Mouse (Mus musculus) midbrain, embryonic 15.5 days (tissue): ENCODE data around the gene Med13l. TPM values are rescaled to one million over a fixed set of nuclear protein-coding genes. Genes with fewer than 3 reads are reported as not detected.
A peak's percentile ranks its signal among the peaks of the same experiment; 100 is the strongest.

Experiments
- ATAC-seq: fragments of 200-750 bp; cut with Nextera tagmentation; replicated peaks from 2 replicates; pipeline ENCODE4 v1.8.0; 2017; ENCODE audit warnings: moderate TSS enrichment
- H3K27ac ChIP-seq: fragments of 300-500 bp; sonication (generic); 2 replicates; pipeline ENCODE4 v1.5.1; 2015; ENCODE audit warnings: mild to moderate bottlenecking, inconsistent platforms
- H3K27me3 ChIP-seq: fragments of 300-500 bp; sonication (generic); replicated peaks from 2 replicates; pipeline ENCODE4 v1.6.1; 2015; ENCODE audit warnings: inconsistent platforms
- H3K36me3 ChIP-seq: fragments of 300-500 bp; sonication (generic); replicated peaks from 2 replicates; pipeline ENCODE4 v1.6.1; 2015; ENCODE audit warnings: inconsistent platforms
- H3K4me1 ChIP-seq: fragments of 300-500 bp; sonication (generic); 2 replicates; pipeline ENCODE4 v1.6.1; 2015; ENCODE audit warnings: inconsistent platforms
- H3K4me2 ChIP-seq: fragments of 300-500 bp; sonication (generic); 2 replicates; pipeline ENCODE4 v1.6.1; 2015; ENCODE audit warnings: inconsistent platforms, mild to moderate bottlenecking, moderate library complexity
- H3K4me3 ChIP-seq: fragments of 300-500 bp; sonication (generic); 2 replicates; pipeline ENCODE4 v1.5.1; 2015; ENCODE audit warnings: mild to moderate bottlenecking, inconsistent platforms
- H3K9ac ChIP-seq: fragments of 300-500 bp; sonication (generic); 2 replicates; pipeline ENCODE4 v1.6.1; 2015; ENCODE audit warnings: mild to moderate bottlenecking, inconsistent platforms
- H3K9me3 ChIP-seq: fragments of 300-500 bp; sonication (generic); 2 replicates; pipeline ENCODE4 v1.6.1; 2016; ENCODE audit warnings: inconsistent platforms
- whole genome bisulfite sequencing: fragments of 180-500 bp; shearing (Covaris S2); methylation state at CpG from one replicate; pipeline ENCODE4 v1.1.7; 2015; ENCODE audit warnings: mixed read lengths; 5-methylcytosine and 5-hydroxymethylcytosine counted together
- polyA plus RNA-seq: library from polyadenylated mRNA; unstranded; fragments of >200 nt; fragmentation: Nextera tagmentation; extraction: Ambion mirVana; gene quantifications from 2 replicates; pipeline ENCODE4 v1.2.1, GENCODE M21; 2015

Med13l gene
- polyA plus RNA-seq, 1 experiment from 2014 or later: 17.3 TPM

DNA sequence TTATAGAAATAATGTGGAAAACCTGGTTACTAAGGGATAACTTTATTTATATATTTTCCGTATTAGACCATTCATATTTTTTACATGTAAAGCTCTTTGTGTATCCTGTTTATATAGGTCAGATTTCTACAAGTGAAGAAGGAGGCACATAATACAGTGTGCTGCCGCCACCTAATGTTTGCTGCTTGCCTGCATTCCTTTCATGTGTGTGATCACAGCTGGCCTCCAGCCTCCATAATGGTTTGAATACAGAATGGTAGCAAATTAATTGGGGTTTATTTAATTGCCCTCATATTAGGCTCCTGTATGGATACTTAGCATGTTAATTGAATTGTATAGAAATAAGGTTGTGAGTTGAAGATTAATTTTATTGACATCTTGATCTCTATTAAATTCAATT lies 94.5 kb downstream of the Med13l start:
- Histone ChIP-seq H3K4me3 (no peak overlapping the region), H3K36me3 (no peaks in the 10 kb centered on the region), H3K27ac (peak overlapping the region; percentile 59; the same call in 1 of the 2 replicates), H3K4me1 (peaks cover 32% of the 10 kb centered on the region), H3K9ac (no peak overlapping the region), H3K9me3 (no peaks in the 10 kb centered on the region), H3K4me2 (no peak overlapping the region), H3K27me3 (no peaks in the 10 kb centered on the region)
- ATAC-seq: peak; percentile 82
- 49% methylated on average over 2 of the region's 2 CpGs for WGBS

DNA sequence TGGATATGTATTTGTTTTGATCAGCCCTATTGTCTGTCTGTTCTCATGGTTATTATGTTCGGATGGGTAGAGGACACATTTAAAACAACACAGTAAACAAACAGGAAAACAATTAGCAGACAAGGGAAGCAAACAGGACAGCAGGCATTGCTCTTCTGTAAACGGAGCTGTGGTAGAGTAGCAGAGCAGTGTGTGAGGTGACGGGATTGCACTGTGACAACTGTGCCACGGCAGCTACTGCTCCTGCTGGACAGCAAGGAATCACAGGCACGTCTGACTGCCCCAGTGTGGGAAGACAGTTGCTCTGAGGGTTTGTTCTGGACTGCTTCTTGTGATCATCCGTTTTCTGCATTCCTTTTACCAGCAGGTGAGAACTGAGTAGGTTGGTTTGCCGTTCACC lies 94.9 kb downstream of the Med13l start:
- Histone ChIP-seq H3K9me3 (no peaks in the 10 kb centered on the region), H3K4me2 (no peak overlapping the region), H3K36me3 (no peaks in the 10 kb centered on the region), H3K27ac (peak overlapping the region; percentile 3; the same call in 1 of the 2 replicates), H3K4me1 (peaks cover 32% of the 10 kb centered on the region), H3K27me3 (no peaks in the 10 kb centered on the region), H3K4me3 (no peak overlapping the region), H3K9ac (no peak overlapping the region)
- WGBS: 53% methylated on average over 7 of the region's 7 CpGs
- ATAC-seq: peak; percentile 59; the same call in 1 of the 2 replicates

DNA sequence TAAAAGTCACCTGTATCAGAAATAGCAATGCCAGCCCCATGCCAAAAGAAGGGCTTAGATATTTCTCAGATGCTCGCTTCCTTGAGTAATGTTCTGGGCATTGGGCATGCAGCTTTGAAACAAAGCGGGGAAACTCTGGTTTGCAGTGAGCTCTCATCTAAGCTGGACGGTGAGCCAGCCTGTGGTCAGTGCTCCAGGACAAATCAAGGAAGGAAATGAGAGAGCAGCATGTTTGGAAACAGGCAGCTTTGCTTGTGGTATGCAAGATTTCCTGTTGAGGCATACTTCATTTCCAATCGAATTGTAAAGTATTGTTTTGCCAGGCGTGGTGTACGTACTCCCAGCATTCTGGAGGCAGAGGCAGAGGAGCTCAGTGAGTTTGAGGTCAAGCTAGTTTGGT lies 95.5 kb downstream of the Med13l start:
- no peak overlapping the region for H3K4me2 ChIP-seq
- no peak overlapping the region for H3K4me3 ChIP-seq
- no peak overlapping the region for H3K9ac ChIP-seq
- peaks cover 28% of the 10 kb centered on the region for H3K4me1 ChIP-seq
- H3K9me3 ChIP-seq: no peaks in the 10 kb centered on the region
- no peak overlapping the region; the same call in 1 of the 2 replicates for H3K27ac ChIP-seq
- H3K27me3 ChIP-seq: no peaks in the 10 kb centered on the region
- no peaks in the 10 kb centered on the region for H3K36me3 ChIP-seq
- no peak for ATAC-seq
- WGBS: 87% methylated on average over 6 of the region's 6 CpGs

DNA sequence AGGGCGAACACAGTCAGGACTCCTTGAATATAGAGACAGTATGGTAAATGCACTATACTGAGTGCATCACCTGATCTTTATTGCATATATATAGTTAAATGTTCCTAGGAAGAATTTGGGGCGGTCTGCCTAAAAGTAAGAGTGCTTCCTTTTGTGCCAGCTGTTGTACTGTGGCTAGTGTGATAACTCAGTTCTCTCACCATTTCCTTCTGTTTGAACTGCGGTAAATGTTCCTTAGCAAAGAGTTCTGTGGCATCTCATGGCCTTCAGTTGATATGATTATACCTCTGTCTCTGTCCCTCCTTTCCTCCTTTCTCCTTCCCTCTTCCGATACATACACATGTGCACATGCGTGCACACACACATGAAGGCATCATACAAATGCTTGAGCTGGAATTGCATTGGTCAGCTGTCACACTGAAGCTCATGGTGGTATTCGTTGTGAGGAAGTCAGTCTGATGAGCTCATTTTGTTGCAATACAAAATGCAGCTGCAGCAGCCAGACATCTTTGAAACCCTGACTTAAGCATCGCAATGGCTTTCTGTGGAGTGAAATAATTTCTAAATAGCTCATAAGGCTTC lies 97.9 kb downstream of the Med13l start:
- Histone ChIP-seq H3K9ac (no peak overlapping the region), H3K9me3 (no peaks in the 10 kb centered on the region), H3K4me1 (peaks cover 24% of the 10 kb centered on the region), H3K27ac (no peak overlapping the region), H3K27me3 (no peaks in the 10 kb centered on the region), H3K4me2 (no peak overlapping the region), H3K36me3 (no peaks in the 10 kb centered on the region), H3K4me3 (no peak overlapping the region)
- no peak for ATAC-seq
- whole genome bisulfite sequencing: 90% methylated on average over 7 of the region's 7 CpGs

DNA sequence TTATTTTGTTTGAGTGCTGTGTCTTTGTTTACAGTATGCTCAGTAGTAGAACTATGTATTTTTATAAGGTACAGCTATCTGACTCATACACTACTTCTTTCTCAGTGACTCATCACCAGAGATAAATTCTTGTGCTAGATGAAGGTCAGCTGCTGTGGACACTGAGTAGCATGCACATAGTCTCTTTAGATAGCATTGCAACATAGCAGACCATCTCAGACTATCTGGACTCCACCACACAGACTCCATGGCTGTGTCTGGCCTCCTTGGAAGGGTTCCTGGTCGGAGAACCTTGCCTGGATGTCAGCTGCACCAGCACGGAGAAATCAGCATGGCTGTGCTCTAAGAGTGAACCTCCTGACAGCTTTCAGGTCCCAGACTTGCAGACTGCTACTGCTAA lies 99.2 kb downstream of the Med13l start:
- Histone ChIP-seq H3K27me3 (no peaks in the 10 kb centered on the region), H3K9me3 (no peaks in the 10 kb centered on the region), H3K4me2 (no peak overlapping the region), H3K27ac (no peak overlapping the region), H3K36me3 (no peaks in the 10 kb centered on the region), H3K9ac (no peak overlapping the region), H3K4me1 (peaks cover 15% of the 10 kb centered on the region), H3K4me3 (no peak overlapping the region)
- ATAC-seq: no peak
- WGBS: 77% methylated on average over 2 of the region's 2 CpGs

DNA sequence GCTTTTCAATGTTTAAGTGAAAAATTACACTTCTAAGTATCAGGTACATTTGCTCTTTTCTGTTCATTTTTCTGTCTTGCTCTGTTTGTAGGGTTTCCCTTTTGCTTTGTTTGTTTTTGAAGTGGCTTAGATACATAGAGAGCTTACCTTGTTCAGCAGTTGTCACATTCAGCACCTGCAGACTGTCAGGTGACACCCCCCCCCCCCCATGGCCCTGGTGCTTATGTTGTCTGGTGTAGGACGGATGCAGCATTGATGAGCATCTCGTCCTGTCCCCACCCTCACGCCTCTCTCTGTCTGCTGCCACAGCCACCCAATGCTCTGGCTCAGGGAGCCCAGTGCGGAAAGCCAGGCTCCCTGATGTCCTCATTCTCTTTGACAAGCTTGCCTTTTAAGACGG lies 101.3 kb downstream of the Med13l start:
- WGBS: 69% methylated on average over 5 of the region's 5 CpGs
- no peak overlapping the region for H3K9ac ChIP-seq
- H3K4me2 ChIP-seq: no peak overlapping the region
- H3K4me1 ChIP-seq: peaks cover 15% of the 10 kb centered on the region
- H3K27ac ChIP-seq: no peak overlapping the region
- no peak for ATAC-seq
- H3K9me3 ChIP-seq: no peaks in the 10 kb centered on the region
- no peak overlapping the region for H3K4me3 ChIP-seq
- H3K27me3 ChIP-seq: no peaks in the 10 kb centered on the region
- no peaks in the 10 kb centered on the region for H3K36me3 ChIP-seq

DNA sequence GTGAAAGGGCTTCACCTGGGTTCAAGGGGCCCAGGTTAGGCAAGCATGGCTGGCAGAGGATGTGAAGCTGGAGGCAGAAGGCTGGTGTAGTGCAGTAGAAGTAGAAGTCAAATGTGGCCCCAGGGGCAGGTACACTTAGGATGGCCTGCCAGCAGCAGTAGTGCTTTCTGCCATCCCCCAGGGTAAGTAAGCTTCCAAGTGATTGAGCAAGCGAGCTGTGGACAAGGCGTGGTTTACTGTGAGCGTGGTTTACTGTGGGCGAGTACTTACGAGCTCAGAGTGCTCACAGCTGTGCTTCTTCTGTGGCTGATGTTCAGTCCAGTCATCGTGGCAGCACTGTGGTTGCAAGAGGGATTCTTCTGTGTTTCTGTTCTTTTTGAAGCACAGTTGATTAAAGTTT lies 103.5 kb downstream of the Med13l start:
- WGBS: 85% methylated on average over 6 of the region's 6 CpGs
- H3K4me1 ChIP-seq: peaks cover 33% of the 10 kb centered on the region
- no peak overlapping the region for H3K9ac ChIP-seq
- H3K27me3 ChIP-seq: no peaks in the 10 kb centered on the region
- no peaks in the 10 kb centered on the region for H3K36me3 ChIP-seq
- no peak overlapping the region for H3K27ac ChIP-seq
- no peak overlapping the region for H3K4me2 ChIP-seq
- no peak for ATAC-seq
- H3K4me3 ChIP-seq: no peak overlapping the region
- H3K9me3 ChIP-seq: no peaks in the 10 kb centered on the region

DNA sequence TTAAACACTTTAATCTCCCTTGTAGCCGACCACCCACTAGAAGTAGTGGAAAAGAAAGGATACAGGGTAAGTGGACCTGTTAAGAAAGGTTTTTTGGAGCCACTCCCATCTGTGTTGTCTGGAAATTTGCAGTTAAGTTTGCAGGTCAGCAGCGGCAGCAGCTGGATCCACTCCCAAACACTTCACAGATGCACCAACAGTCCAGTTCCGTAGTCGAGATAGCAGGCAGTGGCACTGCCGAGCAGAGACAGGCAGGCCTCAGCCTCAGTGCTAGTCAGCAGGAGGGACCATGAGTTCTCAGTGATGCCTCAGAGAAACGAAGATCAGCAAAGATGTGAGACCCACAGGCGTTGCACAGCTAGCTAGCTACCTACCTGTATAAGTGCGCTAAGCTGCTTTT lies 104.5 kb downstream of the Med13l start:
- Histone ChIP-seq H3K4me2 (no peak overlapping the region), H3K4me1 (peaks cover 37% of the 10 kb centered on the region)

DNA sequence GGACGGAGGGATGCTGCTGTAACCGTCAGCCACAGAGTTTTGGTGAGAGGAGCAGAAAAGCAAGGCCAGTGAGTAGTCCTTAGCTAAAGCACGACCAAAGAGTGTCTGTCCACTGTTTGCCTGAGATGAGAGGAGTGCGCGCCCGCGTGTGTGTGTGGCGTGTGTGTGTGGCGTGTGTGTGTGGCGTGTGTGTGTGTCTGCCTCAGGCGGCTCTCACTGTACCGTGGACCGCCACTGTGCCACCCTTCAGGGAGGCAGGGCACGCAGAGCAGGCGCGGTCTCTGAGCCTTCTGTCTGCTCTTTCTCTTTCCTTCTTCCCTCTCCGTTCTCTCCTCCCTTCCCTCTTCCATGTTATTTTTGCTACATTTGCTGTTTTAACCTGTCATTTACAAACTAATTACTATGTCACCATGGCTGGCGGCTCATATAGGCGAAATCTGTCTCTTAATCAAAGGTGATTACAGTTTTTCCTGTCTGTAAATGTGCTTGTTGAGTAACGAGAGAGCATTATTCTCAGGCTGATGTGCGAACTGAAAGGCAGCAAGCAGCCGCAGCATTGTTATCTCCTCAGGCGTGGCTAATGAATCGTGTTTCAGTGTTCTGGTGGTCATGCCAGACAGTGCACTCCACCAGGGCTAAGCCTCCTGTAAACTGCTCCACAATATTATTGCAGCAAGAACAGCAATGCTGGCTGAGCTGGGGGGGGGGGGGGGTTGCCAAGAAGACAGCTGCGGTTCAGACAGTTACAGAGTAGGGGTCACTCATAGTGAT lies 106.1 kb downstream of the Med13l start:
- Histone ChIP-seq H3K27me3 (no peaks in the 10 kb centered on the region), H3K9ac (no peak overlapping the region), H3K4me1 (peaks cover 48% of the 10 kb centered on the region), H3K4me3 (peak overlapping the region; percentile 16), H3K36me3 (no peaks in the 10 kb centered on the region), H3K4me2 (peak overlapping the region; percentile 44), H3K27ac (peak overlapping the region; percentile 72), H3K9me3 (no peaks in the 10 kb centered on the region)
- WGBS: 19% methylated on average over 25 of the region's 25 CpGs
- ATAC-seq: peak; percentile 76

More for the DNA sequence above, 104.5 kb downstream of the Med13l start:
- no peak overlapping the region for H3K27ac ChIP-seq
- WGBS: 83% methylated on average over 8 of the region's 8 CpGs
- H3K9ac ChIP-seq: no peak overlapping the region
- no peak overlapping the region for H3K4me3 ChIP-seq
- no peaks in the 10 kb centered on the region for H3K36me3 ChIP-seq
- H3K27me3 ChIP-seq: no peaks in the 10 kb centered on the region
- H3K9me3 ChIP-seq: no peaks in the 10 kb centered on the region
- ATAC-seq: no peak

DNA sequence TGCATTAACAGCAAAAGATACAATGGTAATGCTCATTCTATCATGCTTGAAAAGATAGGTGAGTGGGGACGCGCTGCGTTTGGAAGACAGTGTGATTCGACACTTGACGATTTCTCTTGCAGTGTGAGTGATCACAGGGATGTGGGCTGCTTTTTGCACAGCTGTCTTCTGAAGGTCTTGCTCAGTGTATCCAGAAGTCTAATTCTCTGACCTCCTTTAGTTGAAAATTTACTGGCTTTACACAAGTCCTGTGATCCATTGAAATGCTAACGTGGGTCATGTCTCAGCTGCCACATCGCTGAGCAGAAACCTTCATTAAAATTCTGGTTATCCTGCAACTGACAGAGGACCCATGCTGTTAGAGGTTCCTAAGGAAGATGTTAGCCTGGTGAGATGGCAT lies 107.4 kb downstream of the Med13l start:
- H3K4me1 ChIP-seq: peaks cover 51% of the 10 kb centered on the region
- no peak overlapping the region for H3K27ac ChIP-seq
- H3K9ac ChIP-seq: no peak overlapping the region
- 13% methylated on average over 7 of the region's 7 CpGs for WGBS
- no peak for ATAC-seq
- no peaks in the 10 kb centered on the region for H3K36me3 ChIP-seq
- H3K27me3 ChIP-seq: no peaks in the 10 kb centered on the region
- H3K9me3 ChIP-seq: no peaks in the 10 kb centered on the region
- H3K4me2 ChIP-seq: no peak overlapping the region
- H3K4me3 ChIP-seq: no peak overlapping the region

DNA sequence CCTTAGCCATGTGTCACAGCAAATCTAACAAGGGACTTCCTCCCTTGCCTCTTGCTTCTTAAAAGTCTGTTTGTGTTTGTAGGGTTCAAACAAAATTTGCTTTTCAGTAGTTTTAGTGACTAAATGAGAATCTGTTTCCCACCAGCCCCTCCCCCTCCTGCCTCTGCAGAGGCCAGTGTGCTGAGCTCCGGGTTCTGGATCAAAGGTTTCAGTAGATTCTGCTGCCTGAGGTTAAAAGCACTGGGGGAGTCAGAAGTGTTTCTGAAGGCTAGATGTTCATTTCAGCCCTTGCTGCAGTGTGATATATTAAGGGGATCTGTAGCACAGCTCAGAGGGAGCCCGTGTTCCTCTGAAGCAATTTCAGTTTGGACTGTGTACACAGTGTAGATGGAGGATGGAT lies 108.5 kb downstream of the Med13l start:
- ATAC-seq: no peak
- peaks cover 57% of the 10 kb centered on the region for H3K4me1 ChIP-seq
- WGBS: 12% methylated on average over 2 of the region's 2 CpGs

DNA sequence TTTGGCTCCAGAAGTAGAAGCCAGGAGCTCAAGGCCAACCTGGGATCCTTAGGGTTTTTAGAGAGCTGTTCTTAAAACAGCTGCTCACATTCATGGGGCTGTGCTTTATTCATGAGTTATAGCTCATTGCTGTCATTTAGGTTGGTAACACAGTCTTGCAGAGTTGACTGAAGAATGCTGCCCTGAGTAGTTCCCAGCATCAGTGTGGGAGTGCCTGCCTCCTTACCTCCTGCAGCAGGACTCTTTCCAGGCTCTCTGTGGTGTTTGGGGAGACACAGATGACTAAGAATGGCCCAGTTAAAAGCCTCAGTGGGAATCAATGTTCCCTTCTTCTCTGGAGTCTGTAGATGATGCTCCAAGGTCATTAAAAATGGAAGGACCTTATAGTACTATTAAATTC lies 111.6 kb downstream of the Med13l start:
- H3K36me3 ChIP-seq: no peaks in the 10 kb centered on the region
- H3K27me3 ChIP-seq: no peaks in the 10 kb centered on the region
- H3K27ac ChIP-seq: no peak overlapping the region
- no peaks in the 10 kb centered on the region for H3K9me3 ChIP-seq
- H3K4me2 ChIP-seq: no peak overlapping the region
- no peak overlapping the region for H3K4me3 ChIP-seq
- no peak for ATAC-seq
- peaks cover 55% of the 10 kb centered on the region for H3K4me1 ChIP-seq
- no peak overlapping the region for H3K9ac ChIP-seq

More for the DNA sequence above, 108.5 kb downstream of the Med13l start:
- no peak overlapping the region for H3K27ac ChIP-seq
- H3K4me2 ChIP-seq: no peak overlapping the region
- no peaks in the 10 kb centered on the region for H3K36me3 ChIP-seq
- H3K27me3 ChIP-seq: no peaks in the 10 kb centered on the region
- no peak overlapping the region for H3K4me3 ChIP-seq
- H3K9ac ChIP-seq: no peak overlapping the region
- no peaks in the 10 kb centered on the region for H3K9me3 ChIP-seq

DNA sequence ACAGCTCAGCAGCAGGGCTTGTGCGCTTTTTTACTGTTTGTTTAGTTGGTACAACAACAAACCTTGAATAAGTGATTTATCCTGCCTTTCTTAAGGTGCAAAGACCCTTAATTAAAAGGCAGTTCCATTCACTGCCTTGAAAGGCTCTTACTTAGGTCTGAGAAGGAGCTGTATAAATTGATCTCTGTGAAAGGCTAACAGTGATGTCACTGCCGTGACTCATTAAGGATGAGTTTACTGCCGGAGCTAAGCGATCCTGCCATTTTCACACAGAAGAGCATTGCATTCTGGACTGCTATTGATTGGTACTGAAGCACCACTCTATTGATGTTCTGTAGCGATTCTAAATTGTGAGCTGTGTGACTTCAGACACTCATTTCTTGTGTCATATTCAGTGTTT lies 113.4 kb downstream of the Med13l start:
- Histone ChIP-seq H3K4me1 (peaks cover 50% of the 10 kb centered on the region), H3K9ac (no peak overlapping the region)

More for the DNA sequence above, 113.4 kb downstream of the Med13l start:
- H3K27ac ChIP-seq: no peak overlapping the region
- H3K4me3 ChIP-seq: no peak overlapping the region
- ATAC-seq: no peak
- 32% methylated on average over 5 of the region's 5 CpGs for WGBS
- H3K9me3 ChIP-seq: no peaks in the 10 kb centered on the region
- no peaks in the 10 kb centered on the region for H3K27me3 ChIP-seq
- no peaks in the 10 kb centered on the region for H3K36me3 ChIP-seq
- H3K4me2 ChIP-seq: no peak overlapping the region
